In the genomic region with DNA sequence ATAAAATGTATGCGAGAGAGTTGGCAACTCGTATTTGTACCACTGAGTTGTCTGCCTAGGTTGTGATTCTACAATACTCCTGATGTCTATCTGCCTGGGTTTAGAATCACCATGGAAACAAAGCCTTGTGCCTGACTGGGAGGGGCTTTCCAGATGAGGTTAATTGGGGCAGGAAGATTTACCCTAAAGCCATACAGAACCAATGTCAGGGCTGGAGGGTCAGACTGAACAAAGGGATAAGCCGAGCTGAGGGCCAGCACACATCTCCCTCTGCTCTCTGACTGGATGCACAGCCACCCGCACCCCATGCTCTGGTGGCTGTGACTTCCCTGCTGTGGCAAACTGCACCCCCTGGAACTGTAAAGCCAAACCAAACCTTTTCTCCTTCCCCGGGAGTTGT, we compare ENCODE assay signal across 19 mouse cellular contexts.
A peak's percentile ranks its signal among the peaks of the same experiment; 100 is the strongest.
DNase-seq lines count a peak whose midpoint lies in the region; ATAC-seq lines count a peak whose summit lies in the region.
"Had no signal": no experiment of that assay in that cellular context is flagged by ENCODE, and none has a peak within 500 bp of the region (broad histone marks: within the 10 kb centered on the region; RNA-seq: fewer than 3 reads in every experiment).

No protein-coding gene starts in this region.

- H3K9me3 ChIP-seq in hindbrain, embryonic 10.5 days = no peaks in the 10 kb centered on the region
- H3K9me3 ChIP-seq in hindbrain, embryonic 16.5 days (ENCODE audit: control insufficient read depth, low read length) = no peaks in the 10 kb centered on the region
- no peaks in the 10 kb centered on the region for H3K9me3 ChIP-seq in midbrain, embryonic 13.5 days
- no peaks in the 10 kb centered on the region for H3K9me3 ChIP-seq in midbrain, embryonic 15.5 days
- H3K9me3 ChIP-seq: hindbrain, embryonic 12.5 days; limb, embryonic 15.5 days; neural tube, embryonic 12.5 days had no signal

- no peak overlapping the region for H3K4me2 ChIP-seq in hindbrain, embryonic 16.5 days (ENCODE audit: low read length)
- H3K4me2 ChIP-seq in midbrain, embryonic 13.5 days (replicated peaks) = no peak overlapping the region
- H3K4me2 ChIP-seq in midbrain, embryonic 15.5 days = no peak overlapping the region
- H3K4me2 ChIP-seq: hindbrain, embryonic 12.5 days; limb, embryonic 15.5 days; neural tube, embryonic 12.5 days had no signal

- DNase-seq in hindbrain, embryonic 10.5 days (ENCODE audit: low spot score) = peak; percentile 8
- DNase-seq in retina, embryonic 14.5 days (ENCODE audit: low spot score) = peak; percentile 51
- DNase-seq in right cerebral cortex, postnatal 36 days (ENCODE audit: low spot score in 2 of 2) = no peak
- DNase-seq in left cerebral cortex, adult 8-10 months (ENCODE audit: low spot score in 2 of 2) = no peak
- DNase-seq: adrenal gland, postnatal 14 days; cerebellum, adult 8-10 months; heart, adult 11 months; kidney, postnatal 25 days; right cerebral cortex, postnatal 25 days had no signal

- 65% methylated on average over 5 of the region's 5 CpGs for WGBS in hindbrain, embryonic 10.5 days
- WGBS in hindbrain, embryonic 16.5 days = 46% methylated on average over 5 of the region's 5 CpGs
- WGBS in midbrain, embryonic 13.5 days = 36% methylated on average over 5 of the region's 5 CpGs
- 28% methylated on average over 5 of the region's 5 CpGs for WGBS in midbrain, embryonic 15.5 days

- H3K36me3 ChIP-seq in hindbrain, embryonic 10.5 days = 0 out of 2 replicates have a peak, but pooled peaks cover 3% of the 10 kb centered on the region
- H3K36me3 ChIP-seq in hindbrain, embryonic 16.5 days (ENCODE audit: control insufficient read depth, insufficient read depth, low read length) = no peaks in the 10 kb centered on the region
- peaks cover 3% of the 10 kb centered on the region; the same call in 1 of the 2 replicates for H3K36me3 ChIP-seq in midbrain, embryonic 13.5 days
- 0 out of 2 replicates have a peak, but pooled peaks cover 2% of the 10 kb centered on the region for H3K36me3 ChIP-seq in midbrain, embryonic 15.5 days (replicated peaks)
- H3K36me3 ChIP-seq: hindbrain, embryonic 12.5 days; limb, embryonic 15.5 days; neural tube, embryonic 12.5 days had no signal

- H3K27me3 ChIP-seq in hindbrain, embryonic 10.5 days (ENCODE audit: insufficient read depth, poor library complexity, severe bottlenecking) = no peaks in the 10 kb centered on the region
- H3K27me3 ChIP-seq in hindbrain, embryonic 16.5 days (replicated peaks; ENCODE audit: control insufficient read depth, insufficient read depth, low read length) = no peaks in the 10 kb centered on the region
- H3K27me3 ChIP-seq in midbrain, embryonic 13.5 days = no peaks in the 10 kb centered on the region
- H3K27me3 ChIP-seq in midbrain, embryonic 15.5 days (replicated peaks) = no peaks in the 10 kb centered on the region
- H3K27me3 ChIP-seq: hindbrain, embryonic 12.5 days; limb, embryonic 15.5 days; neural tube, embryonic 12.5 days had no signal

- no peak overlapping the region for H3K9ac ChIP-seq in hindbrain, embryonic 16.5 days (ENCODE audit: low read depth, low read length)
- no peak overlapping the region for H3K9ac ChIP-seq in midbrain, embryonic 13.5 days (replicated peaks)
- no peak overlapping the region for H3K9ac ChIP-seq in midbrain, embryonic 15.5 days
- H3K9ac ChIP-seq: hindbrain, embryonic 12.5 days; limb, embryonic 15.5 days; neural tube, embryonic 12.5 days had no signal

- no peak overlapping the region for H3K4me3 ChIP-seq in hindbrain, embryonic 10.5 days
- H3K4me3 ChIP-seq in hindbrain, embryonic 16.5 days (ENCODE audit: low read length) = no peak overlapping the region
- H3K4me3 ChIP-seq in midbrain, embryonic 13.5 days (replicated peaks) = no peak overlapping the region
- no peak overlapping the region for H3K4me3 ChIP-seq in midbrain, embryonic 15.5 days
- H3K4me3 ChIP-seq: hindbrain, embryonic 12.5 days; limb, embryonic 15.5 days; neural tube, embryonic 12.5 days had no signal

- H3K27ac ChIP-seq in hindbrain, embryonic 10.5 days = peak overlapping the region; percentile 59
- H3K27ac ChIP-seq in hindbrain, embryonic 16.5 days (ENCODE audit: low read depth, low read length) = no peak overlapping the region
- H3K27ac ChIP-seq in midbrain, embryonic 13.5 days = no peak overlapping the region
- H3K27ac ChIP-seq in midbrain, embryonic 15.5 days = no peak overlapping the region
- H3K27ac ChIP-seq: hindbrain, embryonic 12.5 days; limb, embryonic 15.5 days; neural tube, embryonic 12.5 days; stomach, postnatal 0 days had no signal

- peaks cover 8% of the 10 kb centered on the region; the same call in 1 of the 2 replicates for H3K4me1 ChIP-seq in hindbrain, embryonic 10.5 days (replicated peaks)
- H3K4me1 ChIP-seq in hindbrain, embryonic 16.5 days (ENCODE audit: control insufficient read depth, insufficient read depth, low read depth, low read length) = no peaks in the 10 kb centered on the region
- no peaks in the 10 kb centered on the region; the same call in 1 of the 2 replicates for H3K4me1 ChIP-seq in midbrain, embryonic 13.5 days (replicated peaks)
- no peaks in the 10 kb centered on the region for H3K4me1 ChIP-seq in midbrain, embryonic 15.5 days
- H3K4me1 ChIP-seq: limb, embryonic 15.5 days; neural tube, embryonic 12.5 days had no signal

- no peak for ATAC-seq in hindbrain, embryonic 16.5 days
- 0 out of 2 replicates have a peak, but pooled peaks have one; percentile 37 for ATAC-seq in midbrain, embryonic 13.5 days
- no peak for ATAC-seq in midbrain, embryonic 15.5 days (replicated peaks)
- ATAC-seq in activated CD4-positive, CD25-positive, alpha-beta regulatory T cell, adult 4 months = peak; percentile 14
- ATAC-seq: forebrain, embryonic 14.5 days; intestine, postnatal 0 days had no signal

Comparison
In these comparisons a context has a peak if more than half of its experiments do, and no peak if none do; other contexts are left out.
1. ATAC-seq: peak in midbrain, embryonic 13.5 days (single experiment) and activated CD4-positive, CD25-positive, alpha-beta regulatory T cell, adult 4 months (single experiment); none in hindbrain, embryonic 16.5 days (single experiment) and midbrain, embryonic 15.5 days (single experiment).
2. DNase-seq: peak in hindbrain, embryonic 10.5 days (single experiment) and retina, embryonic 14.5 days (single experiment); none in right cerebral cortex, postnatal 36 days (0 of 2) and left cerebral cortex, adult 8-10 months (0 of 2).